Mouse (Mus musculus) E14TG2a.4 (cell line): Measurements from ENCODE around the gene Slain2.
A peak's percentile ranks its signal among the peaks of the same experiment; 100 is the strongest.

Experiments used
- CTCF ChIP-seq: conservative IDR thresholded peaks from 2 replicates; pipeline ENCODE4 v1.5.1; 2014; ENCODE audit warnings: low read length
- NANOG ChIP-seq: IDR thresholded peaks from 2 replicates; pipeline ENCODE4 v1.6.1; 2014; ENCODE audit warnings: borderline replicate concordance, low read length, mixed read lengths

DNA sequence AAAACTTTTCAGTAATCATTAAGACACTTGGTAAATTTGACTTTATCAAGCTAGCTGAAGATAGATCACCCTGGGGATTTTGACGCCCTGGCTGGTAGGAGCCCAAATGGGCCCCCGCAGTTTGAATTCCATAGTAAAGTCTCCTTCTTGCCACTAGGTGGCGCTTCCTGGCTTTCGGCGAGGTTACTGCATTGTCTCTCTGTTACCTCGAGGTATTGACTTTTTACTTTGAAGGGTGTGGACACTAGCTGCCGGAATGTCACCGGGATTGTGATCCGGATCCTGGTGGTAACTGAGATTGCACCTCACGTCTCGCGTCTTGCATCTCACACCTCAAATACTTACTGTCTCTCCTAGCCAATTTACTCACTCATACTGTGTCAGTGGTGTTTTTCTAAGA lies 22.6 kb upstream of the Slain2 start:
- TF ChIP-seq CTCF (peak; percentile 68), NANOG (no peak)
